Mouse (Mus musculus) mesoderm, embryonic 11.5 days (tissue): ENCODE measurements at regions not wholly inside any gene's neighbourhood (a gene's known extent, or its start where the extent isn't known, plus 50 kb on each side); places are given as distances from the start of the nearest gene placed in this dataset.

Source experiments
- DNase-seq: peaks from one replicate; pipeline ENCODE4 v3.0.0-alpha.2; 2012; ENCODE audit warnings: low read depth, low spot score

- DNase-seq = no peak
These were observed 320.4 kb downstream of the Cmpk2 start for GRCm38 (mm10) chr12:26789336-26789846.

GRCm38 (mm10) chr12:26785550-26785949 lies 316.5 kb downstream of the Cmpk2 start:
- DNase-seq = no peak

DNA sequence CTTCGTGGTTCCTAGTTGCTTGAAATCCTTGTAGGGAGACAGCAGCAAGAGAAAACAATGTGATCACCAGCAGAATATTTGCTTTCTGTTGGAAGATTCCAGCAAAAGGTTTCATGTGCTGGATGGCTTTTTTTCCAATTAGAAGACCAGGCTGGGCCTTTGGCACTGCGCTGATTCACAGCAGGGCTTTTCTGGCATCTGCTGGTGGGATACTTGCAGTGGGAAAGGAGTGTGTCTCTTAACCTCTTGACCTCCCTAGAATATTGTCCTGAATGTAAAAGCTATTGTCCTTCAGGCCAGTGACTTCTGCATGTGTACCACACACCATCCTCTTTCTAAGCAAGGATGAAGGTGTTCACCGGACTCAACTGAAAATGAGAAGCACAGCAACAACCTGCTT lies 315.4 kb downstream of the Cmpk2 start:
- no peak for DNase-seq

GRCm38 (mm10) chr12:26783800-26784199 lies 314.8 kb downstream of the Cmpk2 start:
- DNase-seq = no peak

DNA sequence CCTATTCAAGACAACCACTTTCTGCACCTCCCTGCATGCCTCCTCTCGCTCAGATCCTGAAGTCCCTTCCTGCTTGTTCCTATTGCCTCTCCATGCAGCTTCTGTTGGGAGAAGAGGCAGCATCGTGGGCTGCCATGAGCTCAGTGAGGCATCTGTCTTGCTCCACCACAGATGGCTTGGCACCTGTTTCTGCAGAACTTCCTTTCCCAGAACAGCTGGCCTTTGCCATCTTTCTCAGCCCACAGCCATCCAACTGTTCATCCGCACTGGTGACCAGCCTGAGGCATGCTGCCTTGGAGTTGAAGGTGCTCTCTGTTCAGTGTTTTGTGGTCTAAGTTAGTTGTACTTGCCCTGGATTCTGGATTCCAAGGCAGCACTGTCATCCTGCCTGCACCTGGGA lies 312.5 kb downstream of the Cmpk2 start:
- no peak for DNase-seq

- no peak for DNase-seq
These were observed 309.8 kb downstream of the Cmpk2 start for GRCm38 (mm10) chr12:26778796-26779195.

GRCm38 (mm10) chr12:26776986-26777385 lies 308.0 kb downstream of the Cmpk2 start:
- DNase-seq = no peak

DNA sequence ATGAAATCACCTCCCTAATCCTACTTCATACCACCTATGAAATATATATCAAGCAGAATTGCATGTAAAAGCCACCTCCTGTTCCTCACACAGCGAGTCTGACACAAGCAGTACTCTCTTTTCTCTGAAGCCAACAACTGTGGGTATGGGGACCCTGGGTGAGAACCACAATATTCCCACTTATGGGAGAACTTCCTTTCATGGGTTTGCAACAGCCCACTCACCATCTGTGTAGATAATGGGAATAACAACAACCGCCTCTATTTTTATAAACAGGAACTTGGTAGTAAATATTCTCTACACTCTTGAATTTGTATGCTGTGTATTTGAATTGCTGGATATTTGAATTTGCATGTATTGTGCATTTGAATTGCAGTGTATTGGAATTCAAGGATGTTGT lies 305.0 kb downstream of the Cmpk2 start:
- no peak for DNase-seq

DNA sequence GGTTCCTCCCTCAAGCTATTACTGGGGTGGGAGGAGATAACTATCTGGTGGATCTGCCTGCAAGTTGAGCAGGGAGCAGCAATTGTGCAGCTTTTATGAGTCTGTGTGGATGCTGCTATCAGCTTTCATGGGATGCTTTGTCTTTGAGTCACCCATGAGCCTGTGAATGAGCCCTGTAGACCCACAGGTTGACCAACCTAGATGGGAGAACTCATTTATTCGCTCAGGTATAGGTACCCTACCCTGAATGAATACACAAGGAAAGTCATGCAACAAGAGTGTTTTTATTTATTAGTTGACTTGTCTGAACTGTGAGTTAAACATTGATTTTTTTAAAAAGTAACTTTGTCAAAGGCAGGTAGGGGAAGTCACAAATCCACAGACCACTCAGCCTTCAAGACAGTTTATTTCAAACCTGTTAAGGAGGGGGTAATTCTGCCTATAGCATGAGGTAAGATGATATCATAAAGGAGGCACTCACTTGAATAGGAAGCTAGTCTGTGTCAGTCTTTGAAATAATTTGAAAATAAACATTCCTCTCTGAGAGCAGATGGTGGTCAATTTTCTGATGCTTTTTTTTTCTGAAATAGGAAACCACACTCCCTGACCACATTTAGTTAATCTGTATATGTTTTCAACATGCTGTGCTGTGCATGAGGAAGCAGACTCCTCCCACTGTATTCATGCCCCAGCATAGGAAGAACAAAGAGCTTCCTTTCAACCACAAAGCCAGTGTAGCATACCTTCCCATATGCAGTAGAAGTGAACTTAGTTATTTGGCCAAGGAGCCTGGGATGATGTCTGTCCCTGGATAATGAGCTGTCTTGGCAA lies 302.0 kb downstream of the Cmpk2 start:
- no peak for DNase-seq

GRCm38 (mm10) chr12:26767551-26767950 lies 298.5 kb downstream of the Cmpk2 start:
- DNase-seq = no peak

DNA sequence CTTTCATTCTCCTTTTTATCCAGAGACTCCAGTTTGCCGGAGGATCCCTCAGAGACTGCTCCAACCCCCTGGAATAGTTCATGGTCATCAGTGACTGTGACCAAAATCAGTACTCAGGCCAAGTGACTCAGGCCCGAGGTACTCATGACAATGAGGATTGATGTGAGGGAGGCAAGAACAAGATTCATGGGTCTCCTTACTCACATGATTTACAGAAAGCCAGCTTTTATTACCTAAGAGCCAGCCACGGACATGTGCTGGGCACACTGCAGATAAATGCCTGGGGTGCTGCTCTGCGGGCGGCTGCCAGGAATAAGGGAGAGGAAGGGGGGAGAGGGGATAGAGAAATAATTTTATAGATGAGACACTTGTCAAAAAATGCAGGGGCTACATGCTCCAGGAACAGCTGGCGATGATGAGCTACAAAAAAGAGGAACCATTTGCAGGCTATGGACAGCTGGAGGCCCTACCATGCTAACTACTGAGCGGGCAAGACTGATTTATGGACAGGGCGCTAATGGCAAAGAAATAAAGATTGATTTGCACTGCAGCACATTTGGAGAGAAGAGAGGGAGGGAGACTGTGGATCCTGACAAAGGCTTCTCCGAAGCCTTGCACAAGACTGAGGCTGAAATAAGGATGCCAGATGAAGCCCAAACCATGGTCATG lies 289.8 kb downstream of the Cmpk2 start:
- peak; percentile 72 for DNase-seq

- DNase-seq = peak; percentile 28
These were observed 287.3 kb downstream of the Cmpk2 start for GRCm38 (mm10) chr12:26756284-26756683.

GRCm38 (mm10) chr12:26754611-26755010 lies 285.6 kb downstream of the Cmpk2 start:
- no peak for DNase-seq

DNA sequence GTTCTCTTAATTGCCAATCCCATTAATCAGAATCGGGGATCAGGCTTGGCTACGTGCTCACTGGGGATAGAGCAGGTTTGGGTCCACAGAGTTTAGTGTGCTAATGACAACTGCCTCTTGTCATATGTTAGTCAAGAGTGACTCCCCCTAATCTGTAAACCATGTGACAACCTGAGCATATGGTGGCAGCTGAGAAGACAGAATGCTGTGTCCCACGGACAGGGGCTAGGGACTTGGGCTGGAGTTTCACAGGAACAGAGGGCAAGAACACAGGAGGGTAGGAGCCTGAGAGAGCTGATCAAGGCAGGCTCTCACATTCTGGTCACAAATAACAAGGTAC lies 265.5 kb downstream of the Cmpk2 start:
- peak; percentile 30 for DNase-seq

- peak; percentile 55 for DNase-seq
These were observed 265.0 kb downstream of the Cmpk2 start for GRCm38 (mm10) chr12:26733822-26734557.

- peak; percentile 68 for DNase-seq
These were observed 254.4 kb downstream of the Cmpk2 start for GRCm38 (mm10) chr12:26723399-26723798.

DNA sequence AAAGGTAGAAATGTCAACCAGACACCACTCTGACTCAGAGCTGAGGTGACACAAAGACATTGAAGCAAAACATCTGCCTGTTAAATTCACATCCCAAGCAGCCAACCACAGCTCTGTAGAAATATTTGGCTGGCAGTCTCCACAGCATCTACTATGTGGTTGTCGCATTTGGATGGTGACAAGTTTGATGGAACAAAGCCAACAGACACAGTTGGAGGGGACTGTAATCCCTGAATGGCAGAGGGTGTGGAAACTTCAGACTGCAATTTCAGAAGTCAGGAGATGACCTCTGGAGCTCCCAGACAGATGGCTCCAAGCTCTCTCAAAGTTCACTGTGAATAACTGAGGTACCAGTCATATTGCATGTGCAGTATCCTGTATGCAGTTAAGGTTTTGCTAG lies 229.8 kb downstream of the Cmpk2 start:
- no peak for DNase-seq

DNA sequence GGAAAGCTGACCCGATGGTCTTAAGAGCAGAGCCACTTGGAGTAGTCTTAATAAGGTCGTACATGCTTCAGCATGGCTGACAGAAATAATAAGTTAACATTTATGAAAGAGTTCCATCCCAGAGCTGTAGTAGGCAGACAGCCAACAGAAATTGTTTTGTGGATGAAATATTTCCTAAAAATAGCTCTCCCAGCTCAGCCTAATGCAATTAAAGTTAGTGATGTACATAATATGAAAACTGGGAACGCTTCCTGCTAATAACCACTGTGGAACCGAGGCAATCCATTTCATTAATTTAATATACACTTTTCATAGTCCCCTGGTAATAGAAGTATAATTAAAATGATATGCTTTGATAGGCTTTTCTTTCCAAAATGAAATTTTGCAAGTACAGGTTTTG lies 219.0 kb downstream of the Cmpk2 start:
- DNase-seq = no peak

DNA sequence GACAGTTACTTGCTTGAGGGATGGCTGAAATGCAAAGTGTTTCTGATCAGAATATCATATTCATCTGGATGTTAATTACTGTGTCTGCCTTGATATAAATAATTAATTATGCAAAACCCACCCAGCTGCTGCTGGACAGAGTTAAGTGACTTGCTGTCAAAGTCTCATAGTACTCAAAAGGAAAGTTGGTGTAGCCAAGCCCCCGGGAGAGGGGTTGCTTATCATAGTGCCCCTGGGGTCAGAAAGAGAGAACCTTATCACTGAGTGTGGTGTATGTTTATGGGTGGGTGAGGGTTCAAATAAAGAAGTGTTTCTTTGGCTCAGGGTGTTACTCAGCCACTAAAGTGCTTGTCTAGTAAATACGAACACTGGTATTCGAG lies 211.6 kb downstream of the Cmpk2 start:
- DNase-seq = no peak

DNA sequence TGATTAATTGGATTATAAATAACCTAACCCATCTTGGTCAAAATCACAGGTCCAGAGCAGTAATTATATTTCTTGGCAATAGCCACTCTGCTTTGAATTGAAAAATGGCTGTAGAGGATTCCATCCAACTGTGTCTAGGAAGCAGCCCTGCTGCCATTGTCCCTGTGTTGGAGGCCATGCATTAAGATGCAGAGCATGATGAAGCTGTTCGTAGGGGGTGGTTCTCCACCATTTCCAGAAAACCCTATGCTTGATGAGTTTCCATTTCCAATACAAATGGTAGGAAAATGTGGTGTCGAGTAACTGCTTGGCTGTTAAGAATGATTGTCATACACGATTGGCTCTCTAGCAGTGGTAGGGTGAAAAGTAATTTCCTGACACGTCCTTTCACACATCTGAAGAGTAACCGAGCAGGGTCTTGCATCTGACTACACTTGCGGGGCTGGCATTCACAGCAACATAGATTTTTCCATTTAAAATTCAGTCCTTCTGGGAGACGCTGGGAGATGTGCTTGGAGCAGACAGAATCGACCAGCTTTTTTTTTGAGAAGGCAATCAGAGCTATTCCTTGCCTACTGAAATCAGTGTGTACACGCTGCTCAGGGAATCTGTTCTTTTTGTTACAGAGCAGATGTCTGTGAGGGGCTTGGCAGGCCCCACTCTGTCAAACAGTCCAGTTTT lies 211.0 kb downstream of the Cmpk2 start:
- no peak for DNase-seq

- DNase-seq = no peak
These were observed 196.5 kb downstream of the Cmpk2 start for GRCm38 (mm10) chr12:26665466-26665865.

DNA sequence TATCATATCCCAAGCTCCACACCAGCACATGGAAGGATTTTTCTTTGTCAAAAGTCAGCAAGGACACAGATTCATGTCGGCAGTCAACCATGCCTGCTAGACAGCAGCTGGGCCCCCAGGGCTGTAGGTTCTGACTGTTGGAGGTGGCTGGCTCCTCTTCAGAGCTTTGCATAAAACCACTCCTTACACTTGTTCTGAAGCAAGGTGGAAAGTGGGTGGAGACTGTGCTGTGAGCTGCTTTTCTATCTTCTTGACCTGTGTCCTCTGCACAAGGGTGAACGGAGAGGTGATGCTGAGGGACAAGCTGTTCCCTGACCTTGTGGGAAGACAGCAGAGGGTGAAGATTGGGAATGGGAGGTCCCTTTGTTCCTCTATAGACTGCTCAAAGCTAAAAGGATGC lies 185.2 kb downstream of the Cmpk2 start:
- DNase-seq = no peak
